Mouse (Mus musculus) midbrain, embryonic 16.5 days (tissue): ENCODE results near the gene Ivl. TPM values are rescaled to one million over a fixed set of nuclear protein-coding genes. Genes with fewer than 3 reads are reported as not detected.

Experiments used
- polyA plus RNA-seq: library from polyadenylated mRNA; unstranded; fragments of >200 nt; fragmentation: Nextera tagmentation; extraction: Ambion mirVana; gene quantifications from 2 replicates; pipeline ENCODE4 v1.2.1, GENCODE M21; 2015

The Ivl gene
- polyA plus RNA-seq, 1 experiment from 2014 or later, result not detected

Other genes with a start within 250 kb of the Ivl start
- gene Sprr2d, start 234.6 kb downstream of the Ivl start, polyA plus RNA-seq, result not detected in 2 replicates
- gene Sprr2e, start 221.6 kb downstream of the Ivl start, polyA plus RNA-seq, result not detected in 2 replicates
- gene Sprr2f, start 208.5 kb downstream of the Ivl start, polyA plus RNA-seq, result not detected in 2 replicates
- not detected in 2 replicates for gene Sprr2h, start 188.1 kb downstream of the Ivl start, polyA plus RNA-seq
- not detected in 2 replicates for gene Sprr2i, start 165.7 kb downstream of the Ivl start, polyA plus RNA-seq
- gene Sprr2j-ps, start 155.7 kb downstream of the Ivl start, polyA plus RNA-seq, result not detected in 2 replicates
- 7.5 and 8.9 TPM in 2 replicates for gene Gm9774, start 144.3 kb downstream of the Ivl start, polyA plus RNA-seq
- gene Sprr2k, start 141.2 kb downstream of the Ivl start, polyA plus RNA-seq, result not detected in 2 replicates
- not detected in 2 replicates for gene Sprr1b, start 134.9 kb downstream of the Ivl start, polyA plus RNA-seq
- gene Sprr3, start 115.0 kb downstream of the Ivl start, polyA plus RNA-seq, result not detected in 2 replicates
- gene Sprr1a, start 87.8 kb downstream of the Ivl start, polyA plus RNA-seq, result 0.24 TPM in 1 of 2 replicates, not detected in the other
- not detected in 2 replicates for gene Sprr4, start 73.2 kb downstream of the Ivl start, polyA plus RNA-seq
- not detected in 2 replicates for gene 2310046K23Rik, start 39.2 kb downstream of the Ivl start, polyA plus RNA-seq
- gene Smcp, start 15.3 kb upstream of the Ivl start, polyA plus RNA-seq, result not detected in 2 replicates
- gene 2210017I01Rik, start 33.8 kb upstream of the Ivl start, polyA plus RNA-seq, result not detected in 2 replicates
- gene Lce6a, start 47.9 kb upstream of the Ivl start, polyA plus RNA-seq, result not detected in 2 replicates
- gene Lce1a1, start 74.6 kb upstream of the Ivl start, polyA plus RNA-seq, result not detected in 2 replicates
- not detected in 2 replicates for gene Lce1b, start 83.2 kb upstream of the Ivl start, polyA plus RNA-seq
- gene Lce1a2, start 96.6 kb upstream of the Ivl start, polyA plus RNA-seq, result not detected in 2 replicates
- not detected in 2 replicates for gene Lce1c, start 105.5 kb upstream of the Ivl start, polyA plus RNA-seq
- not detected in 2 replicates for gene Lce1d, start 113.5 kb upstream of the Ivl start, polyA plus RNA-seq
- gene Lce1e, start 135.3 kb upstream of the Ivl start, polyA plus RNA-seq, result not detected in 2 replicates
- gene Lce1f, start 146.6 kb upstream of the Ivl start, polyA plus RNA-seq, result not detected in 2 replicates
- gene Gm38119, start 165.4 kb upstream of the Ivl start, polyA plus RNA-seq, result not detected in 2 replicates
- gene Lce1g, start 178.6 kb upstream of the Ivl start, polyA plus RNA-seq, result not detected in 2 replicates
- gene Lce1h, start 191.3 kb upstream of the Ivl start, polyA plus RNA-seq, result not detected in 2 replicates
- not detected in 2 replicates for gene Lce1i, start 205.2 kb upstream of the Ivl start, polyA plus RNA-seq
- gene Lce1j, start 216.8 kb upstream of the Ivl start, polyA plus RNA-seq, result not detected in 2 replicates
- not detected in 2 replicates for gene Lce1k, start 234.2 kb upstream of the Ivl start, polyA plus RNA-seq